Mouse (Mus musculus) stomach, postnatal 0 days (tissue): ENCODE results near the gene Fbf1. TPM values are rescaled to one million over a fixed set of nuclear protein-coding genes. Genes with fewer than 3 reads are reported as not detected.

Source experiments
- ATAC-seq: fragments of 200-750 bp; cut with Nextera tagmentation; 2 replicates; pipeline ENCODE4 v1.8.0; 2017; ENCODE audit not compliant: low FRiP score, low TSS enrichment
- DNase-seq: peaks from one replicate; pipeline ENCODE4 v3.0.0-alpha.2; 2016; ENCODE audit warnings: low spot score
- H3K27ac ChIP-seq: fragments of 300-500 bp; sonication (generic); replicated peaks from 2 replicates; pipeline ENCODE4 v1.5.1; 2014; ENCODE audit warnings: mild to moderate bottlenecking, control low read depth
- H3K27me3 ChIP-seq: fragments of 300-500 bp; sonication (generic); 2 replicates; pipeline ENCODE4 v1.6.1; 2014; ENCODE audit warnings: low read length; ENCODE audit not compliant: control insufficient read depth, insufficient read depth
- H3K36me3 ChIP-seq: fragments of 300-500 bp; sonication (generic); 2 replicates; pipeline ENCODE4 v1.6.1; 2014; ENCODE audit warnings: low read length, mixed read lengths; ENCODE audit not compliant: control insufficient read depth, insufficient read depth
- H3K4me1 ChIP-seq: fragments of 300-500 bp; sonication (generic); replicated peaks from 2 replicates; pipeline ENCODE4 v1.6.1; 2014; ENCODE audit warnings: antibody characterized with exemption; ENCODE audit not compliant: control insufficient read depth, insufficient read depth
- H3K4me2 ChIP-seq: fragments of 300-500 bp; sonication (generic); replicated peaks from 2 replicates; pipeline ENCODE4 v1.6.1; 2014; ENCODE audit warnings: low read depth, mild to moderate bottlenecking, control low read depth, moderate library complexity
- H3K4me3 ChIP-seq: fragments of 300-500 bp; sonication (generic); 2 replicates; pipeline ENCODE4 v1.5.1; 2014; ENCODE audit warnings: low read depth, low read length, control low read depth
- H3K9ac ChIP-seq: fragments of 300-500 bp; sonication (generic); 2 replicates; pipeline ENCODE4 v1.6.1; 2014; ENCODE audit warnings: mild to moderate bottlenecking, low read length, control low read depth, mixed read lengths
- H3K9me3 ChIP-seq: fragments of 300-500 bp; sonication (generic); 2 replicates; pipeline ENCODE4 v1.6.1; 2016; ENCODE audit warnings: low read length; ENCODE audit not compliant: control insufficient read depth
- CTCF ChIP-seq: IDR thresholded peaks from 2 replicates; pipeline ENCODE4 v1.5.1; 2016; ENCODE audit warnings: antibody characterized with exemption, low read depth, mild to moderate bottlenecking, moderate library complexity
- EP300 ChIP-seq: optimal IDR thresholded peaks from 2 replicates; pipeline ENCODE3; 2016; ENCODE audit warnings: antibody characterized with exemption
- WGBS: fragments of 180-500 bp; shearing (Covaris S2); extraction: QIAGEN DNeasy Blood & Tissue Kit; methylation state at CpG from one replicate; pipeline ENCODE4 v1.1.7; 2014; 5-methylcytosine and 5-hydroxymethylcytosine counted together
- polyA plus RNA-seq: library from polyadenylated mRNA; unstranded; fragments of >200 nt; fragmentation: Nextera tagmentation; extraction: Ambion mirVana; gene quantifications from 2 replicates; pipeline ENCODE4 v1.2.1, GENCODE M21; 2015

Gene Fbf1
- polyA plus RNA-seq, result 8.0 and 8.8 TPM in 2 replicates

DNA sequence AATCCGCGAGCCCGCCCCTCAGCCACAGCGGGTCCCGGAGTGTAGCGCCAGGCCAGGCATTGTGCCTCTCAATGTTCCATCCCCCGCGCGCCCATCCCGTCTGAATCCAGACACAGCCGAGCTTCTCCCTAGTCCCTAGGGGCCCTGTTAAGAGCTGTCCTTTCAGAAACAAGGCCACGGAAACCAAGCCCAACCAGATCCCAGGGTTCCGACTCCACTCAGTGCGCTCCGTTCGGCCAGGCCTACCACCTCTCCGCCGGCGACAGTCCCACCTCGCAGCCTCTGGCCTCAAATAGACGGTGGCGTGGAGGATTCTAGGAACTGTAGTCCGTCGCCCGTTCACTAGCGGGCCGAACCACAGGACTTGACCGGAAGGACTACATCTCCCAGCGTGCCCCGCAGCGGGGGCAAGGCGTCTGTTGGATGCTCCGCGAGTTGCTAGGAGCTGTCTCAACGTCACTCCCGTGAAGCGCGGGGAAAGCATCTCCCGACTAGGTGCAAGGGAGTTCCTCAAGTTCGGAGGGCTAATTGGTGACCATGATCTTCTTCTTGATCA is at the start of gene Fbf1:
Fbf1 (minus strand) TSS at position 283 of the 556 bp plus-strand sequence.
- H3K9me3 ChIP-seq, result no peaks in the 10 kb centered on the region
- peak within 1 kb of the TSS; percentile 70 for H3K4me2 ChIP-seq
- ATAC-seq (peak; percentile 93), DNase-seq (peak; percentile 94)
- no peaks in the 10 kb centered on the region for H3K4me1 ChIP-seq
- H3K27me3 ChIP-seq, result no peaks in the 10 kb centered on the region
- H3K9ac ChIP-seq, result peak within 1 kb of the TSS; percentile 71
- TF ChIP-seq EP300 (no peak), CTCF (no peak)
- H3K4me3 ChIP-seq, result peak within 1 kb of the TSS; percentile 65
- under 1% methylated on average over 40 of the region's 40 CpGs for WGBS
- peaks cover 4% of the 10 kb centered on the region; the same call in 1 of the 2 replicates for H3K36me3 ChIP-seq
- H3K27ac ChIP-seq, result peak within 1 kb of the TSS; percentile 90

DNA sequence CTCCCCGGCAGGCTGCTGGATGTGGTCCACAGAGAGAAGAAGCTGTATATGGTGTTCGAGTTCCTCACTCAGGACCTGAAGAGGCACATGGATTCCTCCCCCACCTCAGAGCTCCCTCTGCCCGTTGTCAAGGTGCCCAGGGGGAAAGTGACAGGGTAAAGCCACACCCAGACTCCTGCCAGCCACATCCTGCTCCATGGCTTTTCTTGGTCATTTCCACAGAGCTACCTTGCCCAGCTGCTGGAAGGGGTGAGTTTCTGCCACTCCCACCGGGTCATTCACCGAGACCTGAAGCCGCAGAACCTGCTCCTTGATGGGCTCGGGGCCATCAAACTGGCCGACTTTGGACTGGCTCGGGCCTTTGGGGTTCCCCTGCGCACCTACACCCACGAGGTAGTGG is 48.6 kb upstream of the Fbf1 start:
- H3K9ac ChIP-seq, result no peak overlapping the region
- ATAC-seq (0 out of 2 replicates have a peak, but pooled peaks have one; percentile 5), DNase-seq (peak; percentile 70)
- H3K9me3 ChIP-seq, result no peaks in the 10 kb centered on the region
- no peak overlapping the region for H3K4me3 ChIP-seq
- TF ChIP-seq CTCF (no peak), EP300 (no peak)
- peaks cover 12% of the 10 kb centered on the region; the same call in 1 of the 2 replicates for H3K4me1 ChIP-seq
- peak overlapping the region; percentile 61 for H3K27ac ChIP-seq
- no peak overlapping the region for H3K4me2 ChIP-seq
- no peaks in the 10 kb centered on the region for H3K36me3 ChIP-seq
- no peaks in the 10 kb centered on the region for H3K27me3 ChIP-seq
- 61% methylated on average over 11 of the region's 11 CpGs for whole genome bisulfite sequencing

DNA sequence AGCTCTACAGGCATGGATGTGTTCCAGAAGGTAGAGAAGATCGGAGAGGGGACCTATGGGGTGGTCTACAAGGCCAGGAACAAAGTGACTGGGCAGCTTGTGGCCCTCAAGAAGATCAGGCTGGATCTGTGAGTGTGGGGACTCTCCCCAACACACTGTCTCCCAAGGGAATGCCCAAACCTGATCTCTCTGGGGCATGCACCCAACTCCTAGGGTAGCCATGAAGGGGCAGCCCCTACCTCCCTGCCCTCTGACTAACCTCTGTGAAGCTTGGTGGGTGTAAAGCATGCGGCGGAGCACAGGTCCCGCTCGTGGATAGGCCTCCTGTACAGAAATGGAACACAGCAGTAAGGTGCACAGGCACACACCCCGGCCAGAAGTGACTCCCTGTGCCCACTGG is 48.0 kb upstream of the Fbf1 start:
- ATAC-seq, result no peak
- H3K9me3 ChIP-seq, result no peaks in the 10 kb centered on the region
- DNase-seq, result no peak
- peak overlapping the region; percentile 18; the same call in 1 of the 2 replicates for H3K27ac ChIP-seq
- no peak overlapping the region for H3K4me2 ChIP-seq
- H3K4me1 ChIP-seq, result peaks cover 12% of the 10 kb centered on the region; the same call in 1 of the 2 replicates
- TF ChIP-seq CTCF, result no peak
- no peak for TF ChIP-seq EP300
- 90% methylated on average over 6 of the region's 6 CpGs for WGBS
- H3K9ac ChIP-seq, result no peak overlapping the region
- H3K27me3 ChIP-seq, result no peaks in the 10 kb centered on the region
- no peaks in the 10 kb centered on the region for H3K36me3 ChIP-seq
- H3K4me3 ChIP-seq, result no peak overlapping the region

DNA sequence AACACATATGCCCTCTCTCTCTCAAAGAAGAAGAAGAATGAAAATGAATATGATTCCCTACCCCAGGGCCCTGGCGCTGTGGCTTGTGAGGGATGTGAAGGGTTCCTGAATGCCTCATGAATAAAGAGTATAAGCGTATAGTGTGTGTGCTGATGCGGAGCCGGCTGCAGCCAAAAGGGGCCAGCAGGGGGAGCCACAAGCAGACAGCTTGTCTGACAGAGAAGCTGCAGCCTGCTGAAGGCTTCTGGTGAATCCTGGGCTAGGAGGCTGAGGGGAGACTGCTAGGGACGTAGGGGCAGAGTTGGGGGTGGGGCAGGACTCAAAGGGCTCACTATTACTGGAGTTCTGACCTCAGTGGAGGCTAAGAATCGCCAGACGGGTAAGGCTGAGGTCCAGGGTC is 47.2 kb upstream of the Fbf1 start:
- ATAC-seq, result no peak
- Histone ChIP-seq H3K27me3 (no peaks in the 10 kb centered on the region), H3K4me2 (no peak overlapping the region), H3K27ac (no peak overlapping the region), H3K4me3 (no peak overlapping the region), H3K9me3 (no peaks in the 10 kb centered on the region), H3K4me1 (peaks cover 12% of the 10 kb centered on the region; the same call in 1 of the 2 replicates), H3K36me3 (no peaks in the 10 kb centered on the region), H3K9ac (no peak overlapping the region)
- 76% methylated on average over 7 of the region's 7 CpGs for WGBS
- TF ChIP-seq CTCF, result peak; percentile 69
- TF ChIP-seq EP300, result no peak
- peak; percentile 64 for DNase-seq

DNA sequence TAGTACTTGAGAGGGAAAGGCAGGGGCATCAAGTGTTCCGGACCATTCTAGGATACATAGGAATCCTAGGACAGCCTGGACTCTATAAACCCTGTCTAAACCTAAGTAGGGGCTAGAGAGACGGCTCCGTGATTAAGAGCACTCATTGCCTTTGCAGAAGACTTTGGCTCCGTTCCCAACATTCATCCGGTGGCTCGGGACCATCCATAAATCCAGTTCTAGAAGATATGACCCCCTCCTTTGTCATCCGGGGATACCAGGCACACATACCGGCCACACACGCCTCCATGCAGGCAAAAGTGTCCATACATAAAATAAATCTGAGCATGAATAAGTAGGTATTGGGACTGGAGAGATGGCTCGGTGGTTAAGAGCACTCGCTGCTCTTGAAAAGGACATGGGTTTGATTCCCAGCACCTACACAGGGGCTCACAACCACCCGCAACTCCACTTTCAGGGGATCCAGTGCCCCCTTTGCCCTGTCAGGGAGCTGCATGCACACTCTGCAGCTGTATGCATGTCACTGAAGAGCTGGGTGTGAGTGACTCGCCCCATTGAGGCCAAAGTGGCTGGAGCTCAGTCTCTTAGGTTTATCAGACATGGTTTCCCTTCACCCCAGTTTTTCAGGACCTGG is 46.0 kb upstream of the Fbf1 start:
- Histone ChIP-seq H3K36me3 (no peaks in the 10 kb centered on the region), H3K9me3 (no peaks in the 10 kb centered on the region), H3K9ac (no peak overlapping the region), H3K27ac (no peak overlapping the region), H3K4me3 (no peak overlapping the region), H3K4me1 (peaks cover 4% of the 10 kb centered on the region; the same call in 1 of the 2 replicates), H3K4me2 (no peak overlapping the region), H3K27me3 (no peaks in the 10 kb centered on the region)
- TF ChIP-seq CTCF, result no peak
- TF ChIP-seq EP300, result no peak
- no peak for DNase-seq
- 80% methylated on average over 13 of the region's 13 CpGs for WGBS
- ATAC-seq, result no peak

DNA sequence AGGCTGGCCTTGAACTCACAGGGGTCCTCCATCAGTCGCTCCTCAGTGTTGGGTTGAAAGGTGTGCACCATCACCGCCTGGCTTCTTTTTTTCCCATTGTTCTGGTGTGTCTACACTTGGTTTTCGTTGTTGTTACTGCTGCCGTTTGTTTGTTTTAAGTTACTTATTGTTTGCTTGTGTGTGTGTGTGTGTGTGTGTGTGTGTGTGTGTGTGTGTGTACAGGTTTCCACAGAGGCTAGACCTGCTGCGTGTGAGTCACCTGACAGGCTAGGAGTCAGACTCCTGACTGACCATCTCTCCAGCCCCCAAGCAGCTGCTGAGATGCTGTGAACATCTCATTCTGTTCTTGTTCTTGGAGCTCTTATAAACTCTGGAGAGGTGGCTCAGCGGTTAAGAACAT is 44.9 kb upstream of the Fbf1 start:
- WGBS, result 85% methylated on average over 6 of the region's 6 CpGs
- no peak overlapping the region for H3K9ac ChIP-seq
- DNase-seq, result no peak

More for the DNA sequence above, 44.9 kb upstream of the Fbf1 start:
- Histone ChIP-seq H3K36me3 (no peaks in the 10 kb centered on the region), H3K9me3 (no peaks in the 10 kb centered on the region), H3K4me1 (no peaks in the 10 kb centered on the region), H3K27me3 (no peaks in the 10 kb centered on the region), H3K4me3 (no peak overlapping the region), H3K4me2 (no peak overlapping the region), H3K27ac (no peak overlapping the region)
- TF ChIP-seq EP300 (no peak), CTCF (no peak)
- ATAC-seq, result no peak
